Mouse (Mus musculus): ENCODE data around the gene Reg2. TPM values are rescaled to one million over a fixed set of nuclear protein-coding genes. Genes with fewer than 3 reads are reported as not detected.

Reg2 gene
- total RNA-seq (2023), result not detected

GRCm38 (mm10) chr6:78395323-78395722 is at the start of gene Reg2:
TSS of gene Reg2 (plus strand) at chr6:78395623.

GRCm38 (mm10) chr6:78370357-78370756 is 25.1 kb upstream of the Reg2 start, which contains the start of gene Reg3b:
TSS of gene Reg3b (plus strand) at chr6:78370657.

GRCm38 (mm10) chr6:78378765-78379164 is 16.7 kb upstream of the Reg2 start, which contains the start of gene Reg3d:
TSS of gene Reg3d (minus strand) at chr6:78378865.

GRCm38 (mm10) chr6:78380409-78380808 is 15.0 kb upstream of the Reg2 start, which contains the start of gene Reg3a:
TSS of gene Reg3a (plus strand) at chr6:78380709.

GRCm38 (mm10) chr6:78422411-78422810 is 27.0 kb downstream of the Reg2 start, which contains the start of gene Reg1:
TSS of gene Reg1 (plus strand) at chr6:78422711.

Other genes with a start within 250 kb of the Reg2 start
- gene Reg3b, start 25.0 kb upstream of the Reg2 start, total RNA-seq (2023), result not detected
- gene Reg3d, start 16.8 kb upstream of the Reg2 start, total RNA-seq (2023), result not detected
- gene Reg3a, start 14.9 kb upstream of the Reg2 start, total RNA-seq (2023), result not detected
- not detected for gene Reg1, start 27.1 kb downstream of the Reg2 start, total RNA-seq (2023)
- gene Reg3g, start 73.2 kb downstream of the Reg2 start, total RNA-seq (2023), result not detected